8 mouse cellular contexts compared by ENCODE assay signal in genomic region chr12:76341080-76341479, GRCm38 (mm10). TPM values are rescaled to one million over a fixed set of nuclear protein-coding genes. Genes with fewer than 3 reads are reported as not detected.
DNase-seq lines count a peak whose midpoint lies in the region; ATAC-seq lines count a peak whose summit lies in the region.

No protein-coding gene starts in this region.

- no peak overlapping the region for H3K4me2 ChIP-seq in limb, embryonic 11.5 days (ENCODE audit: low read depth, severe bottlenecking)

- no peak overlapping the region for H3K4me3 ChIP-seq in limb, embryonic 11.5 days (ENCODE audit: low read depth, low read length)

- H3K36me3 ChIP-seq in limb, embryonic 11.5 days (ENCODE audit: control insufficient read depth, insufficient read depth, low read length), result no peaks in the 10 kb centered on the region

- peak; percentile 33 for DNase-seq in cerebellum, adult 11 months
- DNase-seq in cerebellum, adult 11-12 months, result no peak
- peak; percentile 54 for DNase-seq in right cerebral cortex, adult 18-20 months
- no peak for DNase-seq in right cerebral cortex, postnatal 36 days (ENCODE audit: low spot score in 2 of 2)
- DNase-seq in cerebellum, postnatal 14 days, result peak; percentile 79 to 82
- DNase-seq in heart, postnatal 4 days, result peak; percentile 76
- DNase-seq in limb, embryonic 11.5 days (ENCODE audit: low spot score), result peak; percentile 56
- peak; percentile 64 to 74 for DNase-seq in right cerebral cortex, postnatal 10 days (ENCODE audit: low spot score in 2 of 2)

- H3K9me3 ChIP-seq in limb, embryonic 11.5 days (ENCODE audit: control insufficient read depth, low read length), result no peaks in the 10 kb centered on the region

- no peak overlapping the region for H3K9ac ChIP-seq in limb, embryonic 11.5 days (ENCODE audit: low read length)

- H3K27me3 ChIP-seq in limb, embryonic 11.5 days (ENCODE audit: control insufficient read depth, insufficient read depth, low read length), result no peaks in the 10 kb centered on the region

- no peaks in the 10 kb centered on the region for H3K4me1 ChIP-seq in limb, embryonic 11.5 days (ENCODE audit: control insufficient read depth, insufficient read depth, low read length)

- no peak overlapping the region for H3K27ac ChIP-seq in limb, embryonic 11.5 days (replicated peaks; ENCODE audit: low read depth, low read length)

- no peak for ATAC-seq in limb, embryonic 11.5 days (ENCODE audit: insufficient number of reproducible peaks, low FRiP score, low TSS enrichment, low read depth)

- 10% methylated on average over 4 of the region's 4 CpGs for WGBS in limb, embryonic 11.5 days

RNA-seq across cellular contexts. Expression of gene Akap5, which starts 16.4 kb away (rescaled TPM):
- 1 to 10 TPM; 3.2 to 3.3 TPM for total RNA-seq in heart, postnatal 4 days (2021)
- 1.4 and 1.6 TPM in 2 replicates for polyA plus RNA-seq in limb, embryonic 11.5 days (2014; fragmentation: Nextera tagmentation; extraction: Ambion mirVana)

RNA-seq across cellular contexts. Expression of gene Zbtb25, which starts 28.3 kb away (rescaled TPM):
- 10 to 100 TPM in 1 of 2 experiments, 1 to 10 TPM in 1; 9.5 to 11.5 TPM for total RNA-seq in heart, postnatal 4 days (2021)
- polyA plus RNA-seq in limb, embryonic 11.5 days (2014; fragmentation: Nextera tagmentation; extraction: Ambion mirVana), result 19.5 and 20.6 TPM in 2 replicates

RNA-seq across cellular contexts. Expression of gene Zbtb1, which starts 29.0 kb away (rescaled TPM):
- total RNA-seq in heart, postnatal 4 days (2021), result 1 to 10 TPM; 6.9 to 7.6 TPM
- 11.0 and 11.2 TPM in 2 replicates for polyA plus RNA-seq in limb, embryonic 11.5 days (2014; fragmentation: Nextera tagmentation; extraction: Ambion mirVana)

Comparison
In these comparisons a context has a peak if more than half of its experiments do, and no peak if none do; other contexts are left out.
1. DNase-seq: peak in cerebellum, adult 11 months (single experiment), right cerebral cortex, adult 18-20 months (single experiment), cerebellum, postnatal 14 days (2 of 2), heart, postnatal 4 days (single experiment), limb, embryonic 11.5 days (single experiment) and right cerebral cortex, postnatal 10 days (2 of 2); none in cerebellum, adult 11-12 months (single experiment) and right cerebral cortex, postnatal 36 days (0 of 2).